In the genomic region with DNA sequence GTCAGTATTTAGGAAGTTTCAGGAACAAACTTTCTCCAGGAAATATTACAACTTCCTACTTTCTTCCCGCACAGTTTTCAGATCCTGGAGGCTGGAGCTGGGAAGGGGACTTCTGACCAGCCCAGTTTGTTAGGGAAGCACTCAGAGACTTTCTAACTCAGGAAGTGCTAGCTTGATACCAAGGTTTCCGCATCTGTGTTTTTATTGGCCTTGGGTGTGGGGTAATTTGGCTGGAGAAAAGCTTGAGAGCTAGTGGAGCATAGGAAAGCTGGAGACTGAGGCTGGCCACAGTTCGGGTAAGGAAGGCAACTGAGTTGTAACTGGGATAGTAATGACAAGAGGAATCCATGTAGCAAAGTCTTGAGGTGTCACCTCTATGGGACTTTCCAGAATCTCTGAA, we compare ENCODE assay signal across 25 mouse cellular contexts. TPM values are rescaled to one million over a fixed set of nuclear protein-coding genes. Genes with fewer than 3 reads are reported as not detected.
DNase-seq lines count a peak whose midpoint lies in the region; ATAC-seq and TF ChIP-seq lines count a peak whose summit lies in the region.
"Had no signal": no experiment of that assay in that cellular context is flagged by ENCODE, and none has a peak within 500 bp of the region (broad histone marks: within the 10 kb centered on the region; RNA-seq: fewer than 3 reads in every experiment).

No protein-coding gene starts in this region.

- WGBS in heart, embryonic 13.5 days: 51% methylated on average over 3 of the region's 3 CpGs
- 59% methylated on average over 3 of the region's 3 CpGs for WGBS in bone marrow, adult 2 months
- WGBS in liver, embryonic 12.5 days (ENCODE audit: insufficient replicate concordance): 48% methylated on average over 3 of the region's 3 CpGs

- H3K4me3 ChIP-seq in heart, embryonic 13.5 days: no peak overlapping the region
- no peak overlapping the region for H3K4me3 ChIP-seq in bone marrow, adult 2 months (replicated peaks; ENCODE audit: control insufficient read depth, low read depth, low read length)
- H3K4me3 ChIP-seq in liver, embryonic 12.5 days: no peak overlapping the region
- H3K4me3 ChIP-seq: embryonic facial prominence, embryonic 13.5 days; erythroblast, embryonic 14.5 days; forebrain, embryonic 12.5 days; hindbrain, embryonic 15.5 days; intestine, embryonic 15.5 days; limb, embryonic 12.5 days; midbrain, embryonic 10.5 days; myocyte; neural tube, embryonic 13.5 days had no signal

- H3K27me3 ChIP-seq in heart, embryonic 13.5 days (replicated peaks): no peaks in the 10 kb centered on the region
- no peaks in the 10 kb centered on the region for H3K27me3 ChIP-seq in liver, embryonic 12.5 days (replicated peaks)
- H3K27me3 ChIP-seq: embryonic facial prominence, embryonic 13.5 days; forebrain, embryonic 12.5 days; hindbrain, embryonic 15.5 days; intestine, embryonic 15.5 days; limb, embryonic 12.5 days; neural tube, embryonic 13.5 days had no signal

- no peak overlapping the region for H3K4me2 ChIP-seq in heart, embryonic 13.5 days
- peak overlapping the region; percentile 34 for H3K4me2 ChIP-seq in liver, embryonic 12.5 days
- H3K4me2 ChIP-seq: embryonic facial prominence, embryonic 13.5 days; forebrain, embryonic 12.5 days; hindbrain, embryonic 15.5 days; intestine, embryonic 15.5 days; limb, embryonic 12.5 days; neural tube, embryonic 13.5 days had no signal

- no peaks in the 10 kb centered on the region for H3K9me3 ChIP-seq in heart, embryonic 13.5 days
- H3K9me3 ChIP-seq in liver, embryonic 12.5 days (replicated peaks): no peaks in the 10 kb centered on the region
- H3K9me3 ChIP-seq: embryonic facial prominence, embryonic 13.5 days; forebrain, embryonic 12.5 days; hindbrain, embryonic 15.5 days; intestine, embryonic 15.5 days; limb, embryonic 12.5 days; midbrain, embryonic 10.5 days; neural tube, embryonic 13.5 days had no signal

- H3K9ac ChIP-seq in heart, embryonic 13.5 days: no peak overlapping the region
- H3K9ac ChIP-seq in liver, embryonic 12.5 days: no peak overlapping the region
- H3K9ac ChIP-seq: embryonic facial prominence, embryonic 13.5 days; forebrain, embryonic 12.5 days; hindbrain, embryonic 15.5 days; intestine, embryonic 15.5 days; limb, embryonic 12.5 days; neural tube, embryonic 13.5 days had no signal

- no peak for DNase-seq in heart, postnatal 36 days
- peak; percentile 47 for DNase-seq in adipocyte (ENCODE audit: low spot score)
- DNase-seq in T-cell, adult 2 months (ENCODE audit: low spot score): no peak
- DNase-seq: cerebellum, adult 8-10 months; cerebellum, postnatal 36 days; embryo, embryonic 11 days; gastrocnemius, postnatal 25 days; kidney, postnatal 4 days; lung, adult 18-20 months; retina, postnatal 1 day; right cerebral cortex, postnatal 4 days had no signal

- peaks cover 47% of the 10 kb centered on the region for H3K4me1 ChIP-seq in heart, embryonic 13.5 days
- H3K4me1 ChIP-seq in bone marrow, adult 2 months (ENCODE audit: control insufficient read depth, insufficient read depth, low read length): peaks cover 14% of the 10 kb centered on the region
- peaks cover 79% of the 10 kb centered on the region for H3K4me1 ChIP-seq in liver, embryonic 12.5 days
- H3K4me1 ChIP-seq: embryonic facial prominence, embryonic 13.5 days; forebrain, embryonic 12.5 days; hindbrain, embryonic 15.5 days; limb, embryonic 12.5 days; midbrain, embryonic 10.5 days; neural tube, embryonic 13.5 days had no signal

- TF ChIP-seq POLR2A in bone marrow, adult 2 months (IDR thresholded peaks at IDR 0.05; ENCODE audit: borderline replicate concordance, control insufficient read depth, low read depth, low read length): no peak

- no peak for ATAC-seq in heart, embryonic 13.5 days (ENCODE audit: extremely low read depth, insufficient number of reproducible peaks, low FRiP score, low TSS enrichment)
- ATAC-seq in liver, embryonic 12.5 days: no peak
- ATAC-seq in inflammation-experienced regulatory T-cells, adult 6 months: no peak
- ATAC-seq: intestine, embryonic 15.5 days; midbrain, embryonic 16.5 days had no signal

- intact Hi-C loops in heart, postnatal 36 days (cut with DNase I): no loop called here

- peak overlapping the region; percentile 65 for H3K27ac ChIP-seq in heart, embryonic 13.5 days (replicated peaks)
- H3K27ac ChIP-seq in bone marrow, adult 2 months (ENCODE audit: control insufficient read depth, insufficient read depth, low read depth, low read length, poor library complexity): peak overlapping the region; percentile 15; the same call in 1 of the 2 replicates
- H3K27ac ChIP-seq in liver, embryonic 12.5 days: peak overlapping the region; percentile 64
- H3K27ac ChIP-seq: embryonic facial prominence, embryonic 13.5 days; forebrain, embryonic 12.5 days; hindbrain, embryonic 15.5 days; limb, embryonic 12.5 days; midbrain, embryonic 10.5 days; neural tube, embryonic 13.5 days had no signal

- no peak for TF ChIP-seq CTCF in bone marrow, adult 2 months (IDR thresholded peaks at IDR 0.05; ENCODE audit: control insufficient read depth, insufficient read depth, low read length)

- no peaks in the 10 kb centered on the region; the same call in 1 of the 2 replicates for H3K36me3 ChIP-seq in heart, embryonic 13.5 days
- H3K36me3 ChIP-seq in liver, embryonic 12.5 days: no peaks in the 10 kb centered on the region
- H3K36me3 ChIP-seq: forebrain, embryonic 12.5 days; hindbrain, embryonic 15.5 days; intestine, embryonic 15.5 days; limb, embryonic 12.5 days; midbrain, embryonic 10.5 days had no signal

RNA-seq across cellular contexts. Expression of gene Dennd2d, which starts 11.7 kb away (rescaled TPM):
- 1.7 and 1.9 TPM in 2 replicates for polyA plus RNA-seq in heart, embryonic 13.5 days (2015; fragmentation: Nextera tagmentation; extraction: Ambion mirVana)
- under 1 TPM; 0.39 to 0.49 TPM for total RNA-seq in heart, postnatal 36 days (2021)
- polyA plus RNA-seq in bone marrow, adult 2 months (2011; ENCODE audit: insufficient read depth, insufficient read length, low replicate concordance, missing spikeins): 12.3 and 35.4 TPM in 2 replicates
- polyA plus RNA-seq in liver, embryonic 12.5 days (2016; fragmentation: Nextera tagmentation; extraction: Ambion mirVana): 4.6 and 4.9 TPM in 2 replicates
- 100 to 1,000 TPM; 110 to 379 (median 324) TPM for polyA plus RNA-seq in inflammation-experienced regulatory T-cells, adult 6 months (2017; shearing (Covaris generic))

RNA-seq across cellular contexts. Expression of gene Dram2, which starts 53.7 kb away (rescaled TPM):
- polyA plus RNA-seq in heart, embryonic 13.5 days (2015; fragmentation: Nextera tagmentation; extraction: Ambion mirVana): 54.8 and 58.4 TPM in 2 replicates
- 100 to 1,000 TPM in 1 of 2 experiments, 10 to 100 TPM in 1; 89.9 to 112 TPM for total RNA-seq in heart, postnatal 36 days (2021)
- 7.3 and 8.9 TPM in 2 replicates for polyA plus RNA-seq in bone marrow, adult 2 months (2011; ENCODE audit: insufficient read depth, insufficient read length, low replicate concordance, missing spikeins)
- 23.9 and 24.9 TPM in 2 replicates for polyA plus RNA-seq in liver, embryonic 12.5 days (2016; fragmentation: Nextera tagmentation; extraction: Ambion mirVana)
- polyA plus RNA-seq in inflammation-experienced regulatory T-cells, adult 6 months (2017; shearing (Covaris generic)): 10 to 100 TPM; 49.5 to 55.4 (median 54.2) TPM
- polyA plus RNA-seq: erythroblast, embryonic 14.5 days had no signal

RNA-seq across cellular contexts. Expression of gene Cept1, which starts 53.7 kb away (rescaled TPM):
- polyA plus RNA-seq in heart, embryonic 13.5 days (2015; fragmentation: Nextera tagmentation; extraction: Ambion mirVana): 26.5 and 33.0 TPM in 2 replicates
- total RNA-seq in heart, postnatal 36 days (2021): 10 to 100 TPM; 18.8 to 21.7 TPM
- 10.4 and 33.2 TPM in 2 replicates for polyA plus RNA-seq in bone marrow, adult 2 months (2011; ENCODE audit: insufficient read depth, insufficient read length, low replicate concordance, missing spikeins)
- 23.2 and 31.3 TPM in 2 replicates for polyA plus RNA-seq in liver, embryonic 12.5 days (2016; fragmentation: Nextera tagmentation; extraction: Ambion mirVana)
- polyA plus RNA-seq in inflammation-experienced regulatory T-cells, adult 6 months (2017; shearing (Covaris generic)): 100 to 1,000 TPM; 125 to 133 (median 127) TPM

Comparison
In these comparisons a context has a peak if more than half of its experiments do, and no peak if none do; other contexts are left out.
1. H3K27ac ChIP-seq: peak in every context shown above with its lines; median percentile 65 in heart, embryonic 13.5 days; 64 in liver, embryonic 12.5 days; 15 in bone marrow, adult 2 months.